Mouse (Mus musculus): ENCODE measurements around the gene Slc6a8. TPM values are rescaled to one million over a fixed set of nuclear protein-coding genes. Genes with fewer than 3 reads are reported as not detected.

Gene Slc6a8
- polyA plus RNA-seq, 1 experiment from 2014 or later = 7.7 TPM

Other genes with a start within 250 kb of the Slc6a8 start
- gene Trex2, start 237.8 kb upstream of the Slc6a8 start, polyA plus RNA-seq (2016; fragmentation: Nextera tagmentation; extraction: Ambion mirVana) = not detected in 2 replicates
- gene Haus7, start 214.1 kb upstream of the Slc6a8 start, polyA plus RNA-seq (2016; fragmentation: Nextera tagmentation; extraction: Ambion mirVana) = 65.1 and 69.3 TPM in 2 replicates
- 43.9 and 49.2 TPM in 2 replicates for gene Bgn, start 189.5 kb upstream of the Slc6a8 start, polyA plus RNA-seq (2016; fragmentation: Nextera tagmentation; extraction: Ambion mirVana)
- 1.6 and 1.7 TPM in 2 replicates for gene Atp2b3, start 170.1 kb upstream of the Slc6a8 start, polyA plus RNA-seq (2016; fragmentation: Nextera tagmentation; extraction: Ambion mirVana)
- 7.8 TPM in 2 replicates for gene Dusp9, start 33.7 kb upstream of the Slc6a8 start, polyA plus RNA-seq (2016; fragmentation: Nextera tagmentation; extraction: Ambion mirVana)
- 31.3 and 34.8 TPM in 2 replicates for gene Pnck, start 13.0 kb upstream of the Slc6a8 start, polyA plus RNA-seq (2016; fragmentation: Nextera tagmentation; extraction: Ambion mirVana)
- 132 and 136 TPM in 2 replicates for gene Bcap31, start 43.0 kb downstream of the Slc6a8 start, polyA plus RNA-seq (2016; fragmentation: Nextera tagmentation; extraction: Ambion mirVana)
- gene Abcd1, start 43.4 kb downstream of the Slc6a8 start, polyA plus RNA-seq (2016; fragmentation: Nextera tagmentation; extraction: Ambion mirVana) = 12.7 and 14.0 TPM in 2 replicates
- 0.21 and 0.25 TPM in 2 replicates for gene Plxnb3, start 83.9 kb downstream of the Slc6a8 start, polyA plus RNA-seq (2016; fragmentation: Nextera tagmentation; extraction: Ambion mirVana)
- 2.7 and 5.4 TPM in 2 replicates for gene Srpk3, start 101.3 kb downstream of the Slc6a8 start, polyA plus RNA-seq (2016; fragmentation: Nextera tagmentation; extraction: Ambion mirVana)
- 150 and 167 TPM in 2 replicates for gene Idh3g, start 113.7 kb downstream of the Slc6a8 start, polyA plus RNA-seq (2016; fragmentation: Nextera tagmentation; extraction: Ambion mirVana)
- 125 and 138 TPM in 2 replicates for gene Ssr4, start 113.9 kb downstream of the Slc6a8 start, polyA plus RNA-seq (2016; fragmentation: Nextera tagmentation; extraction: Ambion mirVana)
- gene Pdzd4, start 151.8 kb downstream of the Slc6a8 start, polyA plus RNA-seq (2016; fragmentation: Nextera tagmentation; extraction: Ambion mirVana) = 2.7 and 2.8 TPM in 2 replicates
- gene Avpr2, start 219.0 kb downstream of the Slc6a8 start, polyA plus RNA-seq (2016; fragmentation: Nextera tagmentation; extraction: Ambion mirVana) = 0.19 and 0.20 TPM in 2 replicates
- 45.6 and 58.4 TPM in 2 replicates for gene L1cam, start 223.0 kb downstream of the Slc6a8 start, polyA plus RNA-seq (2016; fragmentation: Nextera tagmentation; extraction: Ambion mirVana)
- gene Arhgap4, start 248.7 kb downstream of the Slc6a8 start, polyA plus RNA-seq (2016; fragmentation: Nextera tagmentation; extraction: Ambion mirVana) = 2.7 and 3.4 TPM in 2 replicates
- gene Naa10, start 248.8 kb downstream of the Slc6a8 start, polyA plus RNA-seq (2016; fragmentation: Nextera tagmentation; extraction: Ambion mirVana) = 105 and 118 TPM in 2 replicates